Mouse (Mus musculus): ENCODE data around the gene Banf1.

DNA sequence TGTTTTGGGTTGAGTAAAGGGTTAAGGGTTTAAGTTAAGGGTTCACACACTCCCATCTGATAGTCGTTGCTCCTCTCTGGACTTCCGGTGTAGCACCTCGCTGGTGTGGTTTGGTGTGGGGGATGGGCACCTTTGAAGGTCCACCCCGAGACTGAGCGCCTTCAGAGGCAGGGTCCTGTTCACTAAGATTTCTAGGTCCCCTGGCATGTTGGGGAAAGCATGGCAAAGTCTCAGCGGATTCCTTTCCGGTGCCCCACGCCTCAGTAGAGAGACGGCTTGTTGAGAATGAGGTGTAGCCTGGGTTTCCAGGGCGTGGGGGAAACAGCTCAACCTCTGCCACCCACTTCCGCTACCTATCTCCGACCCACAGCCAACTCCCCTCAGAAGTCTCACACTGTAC is 22.7 kb upstream of the Banf1 start:
- TF ChIP-seq CTCF (IDR thresholded peaks at IDR 0.05; ENCODE audit: control insufficient read depth, insufficient read depth, insufficient replicate concordance, low read depth, low read length) (no peak), POLR2A (IDR thresholded peaks at IDR 0.05; ENCODE audit: control insufficient read depth, low read depth, low read length) (no peak)

Data from testis, adult 2 months (tissue).